Mouse (Mus musculus) central nervous system, embryonic 18 days (tissue): Measurements from ENCODE around the gene Il21r. TPM values are rescaled to one million over a fixed set of nuclear protein-coding genes. Genes with fewer than 3 reads are reported as not detected.

Source experiments
- polyA plus RNA-seq: library from polyadenylated mRNA; depleted of rRNA; stranded (reverse); fragments of >200 nt; gene quantifications from 2 replicates; pipeline ENCODE4 v1.2.3, GENCODE M21; 2012; rRNA removed

The Il21r gene
- polyA plus RNA-seq = 0.24 and 0.31 TPM in 2 replicates

DNA sequence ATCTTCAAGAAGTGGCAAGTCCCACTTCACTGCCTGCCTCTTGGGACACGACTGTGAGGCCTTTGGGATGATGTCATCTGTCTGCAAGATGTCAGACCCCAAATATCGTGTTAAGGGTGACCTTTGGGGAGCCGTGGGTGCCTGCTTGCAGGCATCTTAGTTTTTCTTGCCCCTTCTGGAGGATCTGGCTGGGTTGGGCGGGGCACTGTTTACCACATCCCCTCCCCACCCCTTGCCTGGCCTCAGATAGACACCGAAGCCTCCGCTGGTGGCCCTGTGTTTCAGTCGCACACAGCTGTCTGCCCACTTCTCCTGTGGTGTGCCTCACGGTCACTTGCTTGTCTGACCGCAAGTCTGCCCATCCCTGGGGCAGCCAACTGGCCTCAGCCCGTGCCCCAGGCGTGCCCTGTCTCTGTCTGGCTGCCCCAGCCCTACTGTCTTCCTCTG is at the start of gene Il21r:
Gene Il21r (plus strand): TSS at position 245 of the 447 bp plus-strand sequence.

Other genes with a start within 250 kb of the Il21r start
- 4.8 and 5.5 TPM in 2 replicates for gene Kdm8, start 158.8 kb upstream of the Il21r start, polyA plus RNA-seq
- gene Nsmce1, start 111.8 kb upstream of the Il21r start, polyA plus RNA-seq = 60.6 and 65.0 TPM in 2 replicates
- 5.6 and 8.8 TPM in 2 replicates for gene Il4ra, start 51.3 kb upstream of the Il21r start, polyA plus RNA-seq
- 41.3 and 43.3 TPM in 2 replicates for gene Gtf3c1, start 104.4 kb downstream of the Il21r start, polyA plus RNA-seq
- 14.4 and 15.2 TPM in 2 replicates for gene D430042O09Rik, start 104.5 kb downstream of the Il21r start, polyA plus RNA-seq